Mouse (Mus musculus) liver, adult 2 months (tissue): ENCODE measurements around the gene Ltbp1.

Experiments used
- CTCF ChIP-seq: fragments of 200-500 bp; IDR thresholded peaks from 2 replicates; pipeline ENCODE4 v1.5.1; 2011; ENCODE audit warnings: low read depth, low read length, control low read depth
- POLR2A ChIP-seq: fragments of 200-500 bp; IDR thresholded peaks from 2 replicates; pipeline ENCODE4 v1.6.1; 2011; ENCODE audit warnings: low read length, control low read depth; ENCODE audit not compliant: insufficient read depth; ENCODE audit errors: extremely low read depth

- no peak for TF ChIP-seq CTCF
- no peak for TF ChIP-seq POLR2A
Observed at GRCm38 (mm10) chr17:75115594-75115993, 110.2 kb downstream of the Ltbp1 start.
